Mouse (Mus musculus) embryonic facial prominence, embryonic 11.5 days (tissue): ENCODE results near the gene Hyal1. TPM values are rescaled to one million over a fixed set of nuclear protein-coding genes. Genes with fewer than 3 reads are reported as not detected.

ENCODE experiments used
- ATAC-seq: fragments of 200-750 bp; cut with Nextera tagmentation; replicated peaks from 2 replicates; pipeline ENCODE4 v1.8.0; 2017; ENCODE audit warnings: low read depth; ENCODE audit not compliant: insufficient number of reproducible peaks, low FRiP score, low TSS enrichment
- DNase-seq: peaks from one replicate; pipeline ENCODE4 v3.0.0-alpha.2; 2015; ENCODE audit warnings: low spot score
- H3K27ac ChIP-seq: fragments of 300-500 bp; sonication (generic); replicated peaks from 2 replicates; pipeline ENCODE4 v1.5.1; 2014; ENCODE audit warnings: mild to moderate bottlenecking, low read depth, low read length, control low read depth
- H3K27me3 ChIP-seq: fragments of 300-500 bp; sonication (generic); 2 replicates; pipeline ENCODE4 v1.6.1; 2014; ENCODE audit warnings: mild to moderate bottlenecking, low read length, moderate library complexity, mixed read lengths; ENCODE audit not compliant: control insufficient read depth, insufficient read depth
- H3K36me3 ChIP-seq: fragments of 300-500 bp; sonication (generic); replicated peaks from 2 replicates; pipeline ENCODE4 v1.6.1; 2014; ENCODE audit warnings: low read depth, mild to moderate bottlenecking, low read length, moderate library complexity, mixed read lengths; ENCODE audit not compliant: control insufficient read depth, insufficient read depth
- H3K4me1 ChIP-seq: fragments of 300-500 bp; sonication (generic); 2 replicates; pipeline ENCODE4 v1.6.1; 2014; ENCODE audit warnings: low read length, mixed read lengths; ENCODE audit not compliant: control insufficient read depth, insufficient read depth
- H3K4me2 ChIP-seq: fragments of 300-500 bp; sonication (generic); 2 replicates; pipeline ENCODE4 v1.6.1; 2014; ENCODE audit warnings: low read depth, mild to moderate bottlenecking, control low read depth, low read length, moderate library complexity
- H3K4me3 ChIP-seq: fragments of 300-500 bp; sonication (generic); 2 replicates; pipeline ENCODE4 v1.5.1; 2014; ENCODE audit warnings: low read depth, low read length, control low read depth
- H3K9ac ChIP-seq: fragments of 300-500 bp; sonication (generic); replicated peaks from 2 replicates; pipeline ENCODE4 v1.6.1; 2014; ENCODE audit warnings: mild to moderate bottlenecking, control low read depth, low read length
- H3K9me3 ChIP-seq: fragments of 300-500 bp; sonication (generic); replicated peaks from 2 replicates; pipeline ENCODE4 v1.6.1; 2016; ENCODE audit warnings: mild to moderate bottlenecking, low read length, inconsistent platforms, mixed read lengths; ENCODE audit not compliant: control insufficient read depth
- WGBS: fragments of 180-500 bp; shearing (Covaris S2); extraction: QIAGEN DNeasy Blood & Tissue Kit; methylation state at CpG from one replicate; pipeline ENCODE4 v1.1.7; 2014; 5-methylcytosine and 5-hydroxymethylcytosine counted together
- polyA plus RNA-seq: library from polyadenylated mRNA; unstranded; fragments of >200 nt; fragmentation: Nextera tagmentation; extraction: Ambion mirVana; gene quantifications from 2 replicates; pipeline ENCODE4 v1.2.1, GENCODE M21; 2014

Gene Hyal1
- polyA plus RNA-seq, 1 experiment from 2014 or later: 5.3 TPM

DNA sequence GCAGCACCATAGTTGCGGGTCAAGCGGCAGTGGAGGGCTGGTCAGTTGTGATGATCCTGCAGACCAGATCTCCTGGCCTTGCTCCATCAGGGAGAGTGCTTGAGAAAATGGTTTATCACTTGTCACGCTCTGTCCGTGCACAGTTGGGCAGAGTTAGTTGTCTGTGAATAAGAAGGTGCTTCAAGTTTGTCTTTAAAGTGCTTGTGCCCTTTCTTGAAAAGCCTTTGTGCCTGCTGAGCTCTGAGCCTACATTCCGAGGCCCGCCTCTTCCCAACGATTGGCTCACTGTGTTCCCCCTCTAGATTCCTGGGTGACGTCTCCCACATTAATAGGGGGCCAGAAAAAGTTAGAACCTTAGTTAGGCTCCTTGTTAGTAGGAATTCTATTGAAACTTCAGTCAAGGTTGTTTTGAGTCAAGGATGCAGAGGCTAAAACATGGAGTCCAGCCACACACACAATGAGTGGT lies 24.8 kb upstream of the Hyal1 start:
- ATAC-seq (no peak), DNase-seq (peak; percentile 38)
- Histone ChIP-seq H3K27ac (no peak overlapping the region), H3K4me1 (no peaks in the 10 kb centered on the region; the same call in none of the 2 replicates), H3K9me3 (no peaks in the 10 kb centered on the region), H3K4me2 (peak overlapping the region; percentile 92), H3K27me3 (peaks cover 5% of the 10 kb centered on the region; the same call in 1 of the 2 replicates), H3K9ac (peak overlapping the region; percentile 82), H3K36me3 (no peaks in the 10 kb centered on the region; the same call in 1 of the 2 replicates), H3K4me3 (peak overlapping the region; percentile 50)
- 8% methylated on average over 8 of the region's 8 CpGs for WGBS

DNA sequence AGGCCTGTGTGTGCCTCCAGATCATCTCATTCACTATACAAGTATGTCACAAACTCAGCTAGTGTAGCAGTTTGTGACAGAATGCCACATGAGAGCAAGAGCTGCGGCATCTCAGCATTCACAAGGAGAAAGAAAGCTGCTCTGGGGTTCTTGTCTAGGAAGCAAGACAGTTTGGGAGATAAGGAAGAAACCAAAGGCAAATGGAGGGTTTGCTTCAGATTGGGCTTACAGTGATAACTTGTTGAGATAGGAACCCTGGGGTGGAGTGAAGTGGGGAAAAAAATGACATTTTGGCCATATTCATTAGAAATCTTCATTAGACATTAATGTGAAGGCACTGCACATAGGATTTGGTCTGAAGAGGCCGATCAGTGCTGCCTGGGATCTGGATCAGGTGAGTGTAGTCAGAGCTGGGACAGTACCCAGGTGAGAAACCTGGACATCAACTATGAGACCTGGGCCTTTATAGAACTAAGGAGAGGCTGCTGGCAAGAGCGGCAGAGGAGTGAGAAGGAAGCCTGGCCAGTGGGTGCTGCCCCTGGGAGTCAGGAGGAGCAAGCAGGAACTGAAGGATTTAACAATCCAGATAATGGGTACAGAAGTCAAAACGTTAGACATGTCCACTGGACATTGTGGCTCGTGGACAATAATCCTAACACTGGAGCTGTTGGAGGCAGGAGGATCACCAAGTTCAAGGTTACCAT lies 23.9 kb upstream of the Hyal1 start:
- no peaks in the 10 kb centered on the region for H3K9me3 ChIP-seq
- no peaks in the 10 kb centered on the region; the same call in none of the 2 replicates for H3K4me1 ChIP-seq
- H3K9ac ChIP-seq: no peak overlapping the region; the same call in 1 of the 2 replicates
- no peak overlapping the region for H3K4me3 ChIP-seq
- DNase-seq (no peak), ATAC-seq (no peak)
- WGBS: 76% methylated on average over 5 of the region's 5 CpGs
- H3K36me3 ChIP-seq: no peaks in the 10 kb centered on the region; the same call in 1 of the 2 replicates
- H3K27me3 ChIP-seq: peaks cover 5% of the 10 kb centered on the region; the same call in 1 of the 2 replicates
- peak overlapping the region; percentile 5; the same call in 1 of the 2 replicates for H3K4me2 ChIP-seq
- no peak overlapping the region for H3K27ac ChIP-seq

DNA sequence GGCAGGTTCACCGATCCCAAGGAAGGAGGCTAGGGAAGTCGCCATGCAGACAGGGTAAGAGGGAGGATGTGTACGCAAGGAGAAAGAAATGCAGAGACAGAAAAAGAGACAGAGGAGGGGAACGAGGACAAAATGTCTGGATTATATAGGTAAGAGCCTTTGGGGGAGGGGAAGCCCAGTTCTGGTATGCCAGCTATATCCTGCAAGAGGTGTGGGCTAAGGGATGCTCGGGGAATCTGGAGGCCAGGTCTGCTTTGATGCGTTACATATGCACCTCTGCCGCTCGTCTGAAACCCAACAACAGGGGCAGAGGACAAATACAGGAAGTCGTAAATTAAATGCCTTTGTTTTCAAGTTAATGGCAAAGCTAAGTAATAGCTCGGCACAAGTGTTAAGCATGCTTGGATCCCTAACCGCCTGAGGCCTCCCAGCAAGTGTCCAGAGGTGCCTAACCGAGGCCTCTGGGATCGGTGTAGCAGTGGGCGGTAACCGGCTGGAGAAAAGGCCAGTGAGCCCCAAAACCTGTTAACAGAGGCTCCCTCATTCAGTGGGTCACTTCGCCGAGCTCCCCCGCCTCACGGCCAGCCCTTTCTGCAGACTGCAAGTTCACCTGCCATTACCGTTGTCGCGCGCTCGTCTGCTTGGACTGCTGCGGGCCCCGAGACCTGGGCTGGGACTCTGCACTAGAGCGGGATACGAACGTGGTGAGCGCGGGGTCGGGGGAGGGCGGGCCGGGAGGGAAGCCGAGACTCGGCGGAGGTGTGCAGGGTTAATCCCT lies 23.0 kb upstream of the Hyal1 start:
- Histone ChIP-seq H3K4me1 (no peaks in the 10 kb centered on the region; the same call in none of the 2 replicates), H3K27ac (peak overlapping the region; percentile 28; the same call in 1 of the 2 replicates), H3K4me2 (peak overlapping the region; percentile 91), H3K27me3 (peaks cover 5% of the 10 kb centered on the region; the same call in 1 of the 2 replicates), H3K36me3 (peaks cover 3% of the 10 kb centered on the region), H3K9me3 (no peaks in the 10 kb centered on the region), H3K4me3 (peak overlapping the region; percentile 74), H3K9ac (peak overlapping the region; percentile 69)
- WGBS: 8% methylated on average over 37 of the region's 37 CpGs
- ATAC-seq: peak; percentile 42
- DNase-seq: no peak

DNA sequence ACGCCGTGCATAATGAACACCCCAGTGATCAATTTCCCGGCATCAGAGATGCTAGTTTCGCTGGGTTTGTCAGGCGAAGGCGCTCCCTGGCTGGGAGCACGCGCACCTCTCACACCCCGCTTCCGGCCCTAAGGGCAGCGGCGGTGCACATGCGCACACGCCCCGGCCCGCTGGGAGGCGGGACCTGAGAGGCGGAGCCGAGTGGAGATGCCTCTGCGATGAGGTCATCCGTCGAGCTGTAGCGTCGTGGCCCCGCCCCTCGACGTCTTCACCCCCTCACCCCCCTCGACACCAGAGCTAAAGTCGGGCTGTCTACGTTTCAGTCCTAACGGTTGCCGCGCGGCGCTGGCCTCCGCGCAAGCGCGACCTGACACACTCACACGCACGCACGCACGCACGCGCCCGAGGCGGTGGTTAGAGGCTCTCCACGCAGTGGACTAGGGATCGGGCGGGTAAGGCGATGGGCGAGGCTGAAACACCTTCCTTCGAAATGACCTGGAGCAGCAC lies 22.4 kb upstream of the Hyal1 start:
- Histone ChIP-seq H3K4me2 (peak overlapping the region; percentile 91), H3K9ac (peak overlapping the region; percentile 84), H3K9me3 (no peaks in the 10 kb centered on the region), H3K27me3 (peaks cover 5% of the 10 kb centered on the region; the same call in 1 of the 2 replicates), H3K4me1 (no peaks in the 10 kb centered on the region; the same call in none of the 2 replicates), H3K27ac (peak overlapping the region; percentile 89), H3K36me3 (peaks cover 6% of the 10 kb centered on the region), H3K4me3 (peak overlapping the region; percentile 74)
- ATAC-seq (peak; percentile 88), DNase-seq (peak; percentile 99)
- WGBS: under 1% methylated on average over 53 of the region's 53 CpGs

DNA sequence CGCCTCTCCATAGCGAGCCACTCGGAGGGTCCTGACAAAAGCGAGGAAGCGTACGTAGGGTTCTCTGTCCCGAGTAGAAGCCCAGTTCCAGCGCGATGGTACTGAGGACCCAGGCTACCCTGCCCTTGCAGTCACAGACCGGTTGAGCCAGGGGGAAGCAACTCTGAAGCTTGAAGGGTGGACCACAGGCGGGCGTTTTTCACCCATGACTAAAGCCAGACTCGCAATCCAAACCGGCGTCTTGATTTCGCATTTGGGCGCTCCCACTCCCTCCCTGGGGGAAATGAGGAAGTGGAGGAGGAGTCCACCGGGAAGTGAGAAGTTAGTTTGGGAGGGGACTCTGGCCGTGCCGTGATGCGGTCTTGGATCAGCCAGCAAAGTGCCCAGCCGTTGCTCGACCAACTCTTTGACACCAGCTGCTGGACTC lies 21.7 kb upstream of the Hyal1 start:
- H3K4me1 ChIP-seq: no peaks in the 10 kb centered on the region; the same call in none of the 2 replicates
- H3K27ac ChIP-seq: peak overlapping the region; percentile 89
- H3K27me3 ChIP-seq: peaks cover 5% of the 10 kb centered on the region; the same call in 1 of the 2 replicates
- peak overlapping the region; percentile 74 for H3K4me3 ChIP-seq
- H3K36me3 ChIP-seq: peaks cover 6% of the 10 kb centered on the region
- under 1% methylated on average over 23 of the region's 23 CpGs for WGBS
- H3K4me2 ChIP-seq: peak overlapping the region; percentile 91
- ATAC-seq: peak; percentile 36
- peak; percentile 60 for DNase-seq
- no peaks in the 10 kb centered on the region for H3K9me3 ChIP-seq
- H3K9ac ChIP-seq: peak overlapping the region; percentile 84

DNA sequence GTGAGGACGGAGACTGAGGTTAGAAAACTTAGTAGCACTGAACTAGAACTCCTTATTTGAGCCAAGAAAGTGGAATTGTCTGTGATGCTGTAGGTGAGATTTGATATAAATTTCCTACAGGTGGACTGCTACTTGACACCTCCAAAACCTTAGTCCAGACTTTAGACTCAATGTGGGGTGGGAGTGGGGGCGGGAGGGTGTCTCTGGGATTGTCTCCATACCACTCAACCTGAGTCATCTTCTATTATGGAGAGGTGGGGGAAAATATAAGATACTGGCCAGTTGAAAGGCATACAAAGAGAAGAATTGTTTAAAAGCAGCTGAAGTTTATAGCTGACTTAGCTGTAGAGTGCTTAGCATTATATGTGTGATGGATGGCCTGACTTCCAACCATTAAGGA lies 21.0 kb upstream of the Hyal1 start:
- H3K4me1 ChIP-seq: no peaks in the 10 kb centered on the region; the same call in none of the 2 replicates
- peak overlapping the region; percentile 74 for H3K4me3 ChIP-seq
- DNase-seq (no peak), ATAC-seq (no peak)
- H3K4me2 ChIP-seq: peak overlapping the region; percentile 91
- no peaks in the 10 kb centered on the region for H3K9me3 ChIP-seq
- peak overlapping the region; percentile 84 for H3K9ac ChIP-seq
- H3K27me3 ChIP-seq: peaks cover 3% of the 10 kb centered on the region; the same call in 1 of the 2 replicates
- 35% methylated on average over 2 of the region's 2 CpGs for WGBS
- peaks cover 6% of the 10 kb centered on the region for H3K36me3 ChIP-seq
- no peak overlapping the region for H3K27ac ChIP-seq

DNA sequence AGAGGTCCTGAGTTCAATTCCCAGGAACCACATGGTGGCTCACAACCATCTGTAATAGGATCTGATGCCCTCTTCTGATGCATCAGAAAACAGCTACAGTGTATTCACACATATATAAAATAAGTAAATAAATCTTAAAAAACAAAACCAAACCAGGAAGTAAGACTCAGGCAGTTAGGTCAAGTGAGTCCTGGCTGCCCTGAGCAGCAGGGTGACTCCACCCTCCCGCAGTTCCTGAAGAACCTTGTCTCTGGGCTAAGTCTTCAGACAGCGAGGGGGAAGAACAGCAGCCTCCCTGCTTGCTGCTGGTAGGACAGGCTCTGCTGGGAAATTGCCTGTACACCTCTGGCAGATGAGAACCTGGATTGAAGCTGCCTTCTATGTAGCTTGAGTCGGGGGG lies 20.4 kb upstream of the Hyal1 start:
- Histone ChIP-seq H3K4me2 (peak overlapping the region; percentile 91), H3K36me3 (peaks cover 8% of the 10 kb centered on the region), H3K9ac (no peak overlapping the region), H3K27me3 (no peaks in the 10 kb centered on the region; the same call in 1 of the 2 replicates), H3K9me3 (no peaks in the 10 kb centered on the region), H3K4me3 (no peak overlapping the region; the same call in 1 of the 2 replicates), H3K27ac (no peak overlapping the region), H3K4me1 (no peaks in the 10 kb centered on the region; the same call in none of the 2 replicates)
- ATAC-seq: no peak
- WGBS: 73% methylated on average over 3 of the region's 3 CpGs
- DNase-seq: no peak
